9 mouse cellular contexts compared by ENCODE assay signal in genomic region chr16:9994041-9994950, GRCm38 (mm10). TPM values are rescaled to one million over a fixed set of nuclear protein-coding genes. Genes with fewer than 3 reads are reported as not detected.
DNase-seq lines count a peak whose midpoint lies in the region; ATAC-seq and TF ChIP-seq lines count a peak whose summit lies in the region.
"Had no signal": no experiment of that assay in that cellular context is flagged by ENCODE, and none has a peak within 500 bp of the region (broad histone marks: within the 10 kb centered on the region; RNA-seq: fewer than 3 reads in every experiment).

No protein-coding gene starts in this region.

- intact Hi-C loops in heart, postnatal 10 days (cut with DNase I) = no loop called here
- intact Hi-C loops in left cerebral cortex, postnatal 36 days (cut with DNase I) = loop anchor here (1.0 to 10.0 kb wide), 6 partner anchors 69 to 529 kb away; no protein-coding TSS in a partner anchor

- no peak for ATAC-seq in heart, embryonic 13.5 days (ENCODE audit: extremely low read depth, insufficient number of reproducible peaks, low FRiP score, low TSS enrichment)
- peak; percentile 33 for ATAC-seq in Patski
- peak; percentile 50 for ATAC-seq in forebrain, postnatal 0 days

- no peak for TF ChIP-seq CTCF in Patski (IDR thresholded peaks at IDR 0.05)
- TF ChIP-seq CTCF in forebrain, postnatal 0 days (IDR thresholded peaks at IDR 0.05; ENCODE audit: low read depth) = no peak

- CTCF ChIA-PET in Patski (lab: Charles Lee) = interaction anchor here (1.1 kb wide), 2 partner anchors 21 to 984 kb away, joined by 3 read pairs; no protein-coding TSS in a partner anchor

- H3K9me3 ChIP-seq in heart, embryonic 13.5 days = no peaks in the 10 kb centered on the region
- no peaks in the 10 kb centered on the region for H3K9me3 ChIP-seq in forebrain, postnatal 0 days (ENCODE audit: low read length)

- POLR2A ChIA-PET in Patski (lab: Charles Lee) = interaction anchor here (0.7 kb wide), 1 partner anchor 281 kb away, joined by 4 read pairs; no protein-coding TSS in a partner anchor

- in situ Hi-C loops in Patski (cut with MboI; ENCODE audit: low pct_unique_long_range_greater_than_20kb) = loop anchor here (5.0 kb wide), 1 partner anchor 987 kb away; no protein-coding TSS in a partner anchor

- H3K27ac ChIP-seq in heart, embryonic 13.5 days (replicated peaks) = no peak overlapping the region
- H3K27ac ChIP-seq in forebrain, postnatal 0 days (ENCODE audit: low read depth, low read length) = peak overlapping the region; percentile 67

- no peak for DNase-seq in heart, postnatal 10 days
- no peak for DNase-seq in Patski (ENCODE audit: low read depth, low spot score)
- peak; percentile 55 for DNase-seq in forebrain, postnatal 0 days
- peak; percentile 57 to 73 for DNase-seq in left cerebral cortex, postnatal 36 days (ENCODE audit: low spot score in 2 of 2)
- DNase-seq in right cerebral cortex, adult 2 months (ENCODE audit: low spot score in 2 of 2) = peak; percentile 50 to 65
- no peak for DNase-seq in yolk sac, embryonic 10.5 days (ENCODE audit: low spot score)
- no peak for DNase-seq in kidney, adult 9 months

- H3K4me1 ChIP-seq in heart, embryonic 13.5 days = peaks cover 35% of the 10 kb centered on the region
- H3K4me1 ChIP-seq in forebrain, postnatal 0 days (ENCODE audit: insufficient read depth) = peaks cover 4% of the 10 kb centered on the region; the same call in 1 of the 2 replicates

- H3K27me3 ChIP-seq in heart, embryonic 13.5 days (replicated peaks) = peaks cover 90% of the 10 kb centered on the region
- peaks cover 36% of the 10 kb centered on the region for H3K27me3 ChIP-seq in Patski
- peaks cover 14% of the 10 kb centered on the region for H3K27me3 ChIP-seq in forebrain, postnatal 0 days (ENCODE audit: insufficient read depth, low read length)

- H3K9ac ChIP-seq in heart, embryonic 13.5 days = peak overlapping the region; percentile 55
- H3K9ac ChIP-seq in forebrain, postnatal 0 days = peak overlapping the region; percentile 61

- peak overlapping the region; percentile 81 for H3K4me2 ChIP-seq in heart, embryonic 13.5 days
- peak overlapping the region; percentile 90 for H3K4me2 ChIP-seq in forebrain, postnatal 0 days (ENCODE audit: low read depth)

- H3K4me3 ChIP-seq in heart, embryonic 13.5 days = peak overlapping the region; percentile 49
- peak overlapping the region; percentile 49 for H3K4me3 ChIP-seq in forebrain, postnatal 0 days (ENCODE audit: low read depth, low read length)

- WGBS in heart, embryonic 13.5 days = 2% methylated on average over 45 of the region's 51 CpGs
- WGBS in forebrain, postnatal 0 days = under 1% methylated on average over 44 of the region's 51 CpGs

- H3K36me3 ChIP-seq in heart, embryonic 13.5 days = no peaks in the 10 kb centered on the region
- H3K36me3 ChIP-seq in forebrain, postnatal 0 days (ENCODE audit: insufficient read depth) = no peaks in the 10 kb centered on the region
- H3K36me3 ChIP-seq: G1E had no signal

RNA-seq across cellular contexts. Expression of gene Grin2a, which starts 1.1 kb away (rescaled TPM):
- polyA plus RNA-seq in heart, embryonic 13.5 days (2015; fragmentation: Nextera tagmentation; extraction: Ambion mirVana) = 0.55 and 0.90 TPM in 2 replicates
- under 1 TPM; 0.12 to 0.17 TPM for total RNA-seq in heart, postnatal 10 days (2021)
- polyA plus RNA-seq in Patski (2021) = 0.42 TPM
- 7.0 and 9.9 TPM in 2 replicates for total RNA-seq in forebrain, postnatal 0 days (2014; rRNA removed)
- 1.0 and 3.7 TPM in 2 replicates for polyA plus RNA-seq in forebrain, postnatal 0 days (2015; fragmentation: Nextera tagmentation; extraction: Ambion mirVana)
- 100 to 1,000 TPM; 242 to 256 TPM for total RNA-seq in left cerebral cortex, postnatal 36 days (2021)
- polyA plus RNA-seq: G1E had no signal

Comparison
In these comparisons a context has a peak if more than half of its experiments do, and no peak if none do; other contexts are left out.
1. DNase-seq: peak in forebrain, postnatal 0 days (single experiment), left cerebral cortex, postnatal 36 days (2 of 2) and right cerebral cortex, adult 2 months (2 of 2); none in heart, postnatal 10 days (0 of 2), Patski (single experiment), yolk sac, embryonic 10.5 days (single experiment) and kidney, adult 9 months (single experiment).
2. RNA of gene Grin2a, which starts 1.1 kb away (total RNA-seq): 242 to 256 TPM in left cerebral cortex, postnatal 36 days; 7.0 to 9.9 TPM in forebrain, postnatal 0 days and 0.12 to 0.17 TPM in heart, postnatal 10 days; every median in the first group is over 10 times any median in the second.